Mouse (Mus musculus): Measurements from ENCODE around the gene Etl4.

Etl4 gene

GRCm38 (mm10) chr2:20697719-20698118 is 788.1 kb downstream of the Etl4 start:
- peak; percentile 47 for DNase-seq (ENCODE audit: low read depth, low spot score)

DNA sequence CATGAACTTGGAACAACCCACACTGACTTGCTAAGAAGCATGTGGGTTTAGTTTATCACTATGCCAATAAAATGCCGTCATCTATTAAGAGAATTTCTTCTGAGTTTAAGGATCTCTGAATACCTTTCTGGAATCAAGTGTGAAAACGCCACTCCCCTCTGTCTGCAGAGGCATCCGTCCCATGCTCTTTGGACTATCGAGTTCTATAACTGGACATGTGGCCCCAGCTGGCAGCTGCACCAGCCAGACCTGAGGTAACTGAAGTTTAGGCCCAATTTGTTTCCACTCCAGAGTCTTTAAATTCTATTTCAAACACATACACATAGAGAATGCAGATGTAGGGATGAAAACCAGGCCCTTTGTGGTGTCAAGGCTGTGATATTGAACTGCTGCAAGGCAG is 795.5 kb downstream of the Etl4 start:
- DNase-seq (ENCODE audit: low read depth, low spot score) = no peak

GRCm38 (mm10) chr2:20710589-20710988 is 801.0 kb downstream of the Etl4 start:
- DNase-seq (ENCODE audit: low read depth, low spot score) = no peak

DNA sequence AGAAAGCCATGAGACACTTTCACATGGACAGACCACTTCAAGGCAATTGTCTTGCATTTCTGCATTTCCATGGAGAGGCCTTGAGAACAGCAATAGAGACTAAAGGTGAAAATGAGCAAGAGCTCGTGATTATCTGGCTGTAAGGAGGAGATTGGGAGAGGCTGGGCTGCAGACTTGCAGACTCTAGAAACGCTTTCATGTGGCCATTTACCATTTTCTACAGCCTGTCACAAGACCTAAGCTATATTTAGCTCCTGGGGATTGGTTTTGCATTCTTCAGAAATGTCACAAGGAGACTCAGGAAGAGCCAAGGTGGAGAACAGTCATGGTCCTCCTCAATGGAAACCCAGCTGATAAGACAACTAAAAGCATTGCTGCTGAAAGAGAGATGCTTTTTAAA is 801.4 kb downstream of the Etl4 start:
- no peak for DNase-seq (ENCODE audit: low read depth, low spot score)

DNA sequence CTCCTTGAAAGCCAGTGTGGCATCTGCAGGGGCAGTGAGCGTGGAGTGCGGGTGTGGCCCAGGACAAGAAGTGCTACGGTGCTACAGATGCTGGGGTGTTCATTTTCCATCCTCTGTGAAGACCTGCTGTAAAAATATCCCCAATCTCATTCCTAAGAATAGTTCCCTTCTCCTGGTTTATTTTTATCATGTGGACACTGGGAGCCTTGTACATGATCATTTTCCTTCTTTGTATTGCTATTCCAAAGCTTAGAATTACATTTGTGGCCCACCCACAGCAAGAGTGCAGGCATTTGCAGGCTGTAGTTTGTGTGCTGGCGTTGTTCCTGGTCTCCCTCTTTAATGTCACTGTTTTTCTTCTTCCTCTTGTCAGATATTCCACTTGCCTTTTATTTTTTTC is 809.5 kb downstream of the Etl4 start:
- DNase-seq (ENCODE audit: low read depth, low spot score) = peak; percentile 72

GRCm38 (mm10) chr2:20721098-20721497 is 811.5 kb downstream of the Etl4 start:
- no peak for DNase-seq (ENCODE audit: low read depth, low spot score)

DNA sequence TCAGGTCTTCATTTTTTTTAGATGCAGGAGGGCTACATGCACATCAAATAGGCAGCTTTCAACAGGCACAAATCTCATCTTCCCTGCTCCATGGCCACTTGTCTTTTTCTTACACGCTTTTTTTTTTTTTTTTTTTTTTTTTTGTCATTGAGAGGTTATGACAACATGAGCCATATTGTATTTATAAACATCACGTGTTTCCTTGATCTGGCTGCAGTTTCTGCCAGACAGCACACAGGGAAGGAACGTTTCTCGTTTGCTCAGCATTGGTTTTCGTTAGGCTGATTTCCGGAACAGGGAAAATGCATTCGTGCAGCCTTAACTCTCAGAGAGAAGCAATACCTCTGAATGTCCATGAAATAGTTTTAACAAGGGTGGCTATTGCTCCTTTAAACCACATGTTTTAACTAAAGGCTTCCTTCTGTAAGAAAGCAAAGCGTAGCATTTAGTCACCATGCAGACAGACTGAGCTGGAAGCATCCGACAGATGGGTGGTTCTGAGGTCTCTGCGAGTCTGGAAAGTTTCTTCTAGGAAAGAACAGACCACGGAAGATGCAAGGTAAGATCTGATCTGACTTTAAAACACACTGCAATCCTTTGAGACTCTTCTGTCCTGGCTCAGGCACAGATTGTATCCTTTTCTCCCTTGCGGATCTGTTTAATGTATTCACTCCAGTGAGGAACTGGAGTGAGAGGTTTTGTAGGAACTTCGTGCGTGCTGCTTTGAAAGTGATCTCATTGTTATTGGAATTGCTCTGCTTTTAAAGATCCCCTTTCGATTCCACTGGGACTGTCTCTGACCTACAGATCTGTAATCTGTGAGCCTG is 812.8 kb downstream of the Etl4 start:
- no peak for DNase-seq (ENCODE audit: low read depth, low spot score)

DNA sequence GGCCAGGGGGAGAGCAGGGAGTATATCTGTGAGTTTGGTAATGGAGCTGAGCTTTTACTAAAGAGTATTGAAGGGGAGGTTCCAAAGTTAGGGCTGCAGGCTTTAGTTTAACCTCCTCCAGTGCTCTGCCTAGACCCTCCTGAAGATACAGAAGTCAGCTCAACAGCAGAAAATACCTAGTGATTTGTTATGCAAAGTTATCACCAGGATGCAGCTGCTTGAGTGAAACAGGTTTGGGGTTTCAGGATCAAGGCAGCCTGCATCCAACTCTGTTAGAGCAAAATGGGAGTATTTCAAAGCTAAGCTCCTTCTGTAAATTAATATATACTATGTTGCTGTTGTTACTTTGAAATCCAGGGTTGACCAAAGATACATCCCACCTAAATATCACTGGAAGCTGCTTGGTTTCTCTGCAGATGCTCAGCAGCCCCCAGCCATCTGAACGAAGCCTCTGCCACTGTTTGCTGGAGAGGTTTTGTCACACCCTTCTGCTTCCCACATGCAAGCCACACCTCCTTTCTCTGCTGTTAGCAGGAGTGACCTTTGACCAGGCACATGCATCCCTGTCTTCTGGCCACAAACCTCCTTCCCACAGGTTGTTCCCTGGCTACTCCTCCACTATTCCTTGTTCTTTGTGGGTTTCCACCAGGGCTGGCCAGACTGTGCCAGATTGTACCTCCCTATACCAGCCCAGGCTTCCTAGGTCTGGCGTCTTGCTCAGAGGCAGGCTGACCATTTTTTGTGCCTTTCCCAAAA is 814.6 kb downstream of the Etl4 start:
- no peak for DNase-seq (ENCODE audit: low read depth, low spot score)

DNA sequence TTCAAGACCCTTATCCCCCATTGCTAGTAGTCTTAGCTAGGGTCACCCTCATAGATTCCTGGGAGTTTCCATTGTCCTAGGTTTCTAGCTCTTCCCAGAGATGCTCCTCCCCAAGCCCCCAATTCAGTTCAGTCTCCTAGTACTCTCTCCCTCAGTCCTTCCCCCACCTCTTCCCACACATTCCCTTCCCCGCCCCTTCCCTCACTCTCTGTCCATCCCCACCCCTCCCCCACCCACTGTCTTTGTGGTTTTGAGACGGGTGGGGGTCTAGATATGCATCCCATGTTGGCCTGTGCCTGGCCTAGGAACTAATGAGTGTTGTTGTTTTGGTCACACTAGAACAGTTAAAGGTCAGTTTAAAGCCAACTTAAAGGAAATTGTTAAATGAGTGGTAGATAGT is 817.4 kb downstream of the Etl4 start:
- DNase-seq (ENCODE audit: low read depth, low spot score) = no peak

DNA sequence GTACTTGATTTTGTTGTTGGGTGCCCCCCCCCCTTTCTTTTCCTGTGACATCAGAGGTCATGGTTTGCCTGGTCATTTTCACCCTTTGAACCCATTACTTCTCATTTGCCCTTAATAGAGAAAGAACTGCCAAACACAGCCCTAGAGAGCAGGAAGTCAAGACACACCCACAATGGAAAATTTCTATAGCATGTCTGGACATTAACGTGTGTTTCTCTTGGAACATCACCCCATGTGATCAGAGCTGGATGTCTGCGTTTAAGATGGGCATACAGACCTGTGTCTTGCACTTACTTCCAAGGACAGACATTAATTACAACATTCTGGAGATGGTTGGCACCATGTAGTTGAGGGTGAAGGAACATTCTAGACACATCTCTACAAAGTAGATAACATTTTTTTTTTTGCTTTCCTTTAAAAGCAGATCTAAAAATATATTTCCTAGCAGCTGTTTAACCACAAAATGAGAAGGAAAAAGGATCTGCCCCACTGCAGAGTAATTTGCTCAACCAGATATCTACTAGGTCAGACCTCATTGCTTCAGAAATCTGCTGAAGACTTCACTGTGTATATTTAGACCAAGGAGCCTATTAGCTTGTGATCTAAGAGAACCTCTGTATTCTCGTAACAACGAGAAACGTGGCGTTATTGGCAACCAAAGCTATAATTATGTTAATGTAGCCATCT is 818.3 kb downstream of the Etl4 start:
- DNase-seq (ENCODE audit: low read depth, low spot score) = no peak

- no peak for DNase-seq (ENCODE audit: low read depth, low spot score)
These were observed 825.9 kb downstream of the Etl4 start for GRCm38 (mm10) chr2:20735444-20735843.

- DNase-seq (ENCODE audit: low read depth, low spot score) = no peak
These were observed 826.9 kb downstream of the Etl4 start for GRCm38 (mm10) chr2:20736324-20737015.

GRCm38 (mm10) chr2:20737112-20737808 is 827.7 kb downstream of the Etl4 start:
- DNase-seq (ENCODE audit: low read depth, low spot score) = no peak

DNA sequence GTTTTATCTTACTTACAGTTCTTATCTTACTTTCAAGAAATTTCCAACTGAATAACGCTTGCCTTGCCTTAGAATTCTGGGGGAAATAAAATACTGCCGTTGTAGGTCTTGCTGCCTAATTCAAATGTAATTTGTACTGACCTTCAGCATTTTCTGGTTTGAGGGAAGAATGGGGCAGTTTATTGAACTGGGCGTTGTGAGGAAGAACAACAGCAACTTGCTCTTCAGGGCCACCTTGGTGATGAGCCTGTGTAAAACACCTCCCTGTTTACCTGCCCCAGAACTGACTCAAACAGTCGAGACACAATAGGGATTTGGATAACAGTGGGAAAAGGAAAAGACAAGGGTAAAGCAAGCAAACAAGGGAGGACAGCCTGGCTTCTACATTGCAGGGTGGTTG is 828.3 kb downstream of the Etl4 start:
- DNase-seq (ENCODE audit: low read depth, low spot score) = no peak

GRCm38 (mm10) chr2:20747723-20748122 is 838.1 kb downstream of the Etl4 start:
- no peak for DNase-seq (ENCODE audit: low read depth, low spot score)

DNA sequence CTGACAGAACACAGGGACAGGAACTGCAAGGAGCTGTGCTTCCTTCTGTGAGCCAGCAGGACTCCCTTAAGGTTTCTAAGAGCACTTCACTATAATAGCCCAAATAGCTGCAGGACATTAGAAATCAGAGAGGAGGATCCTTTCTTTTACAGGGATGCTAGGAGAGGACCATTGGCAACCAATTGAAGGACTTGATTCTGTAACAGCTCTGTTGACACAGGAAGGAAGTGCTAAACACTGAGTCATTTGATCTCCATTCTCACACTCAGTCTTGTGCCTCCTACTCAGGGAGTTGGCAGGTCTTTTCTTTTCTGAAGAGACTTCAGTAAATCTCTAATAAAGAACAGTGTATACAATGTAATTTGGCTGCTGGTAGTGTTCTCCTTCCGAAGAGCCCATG is 838.9 kb downstream of the Etl4 start:
- DNase-seq (ENCODE audit: low read depth, low spot score) = peak; percentile 40

DNA sequence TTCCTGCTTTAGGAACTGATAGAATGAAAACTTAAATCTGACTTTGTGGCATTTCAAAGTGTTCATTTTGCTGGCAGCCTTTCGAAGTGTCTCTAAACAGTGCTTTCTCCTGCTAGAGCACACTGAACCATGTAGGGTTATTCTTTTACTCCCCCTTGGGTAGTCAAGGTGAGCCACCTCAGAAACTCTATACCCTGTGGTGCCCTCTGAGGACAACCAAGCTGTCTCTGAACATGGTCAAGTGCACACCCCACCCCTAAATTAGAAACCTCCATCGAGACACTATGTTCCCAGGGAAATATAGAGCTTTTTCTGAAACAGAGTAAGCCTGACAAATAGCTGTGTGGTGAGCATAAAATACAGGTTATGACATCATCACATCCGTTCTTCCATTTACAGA is 840.1 kb downstream of the Etl4 start:
- no peak for DNase-seq (ENCODE audit: low read depth, low spot score)

- no peak for DNase-seq (ENCODE audit: low read depth, low spot score)
These were observed 843.9 kb downstream of the Etl4 start for GRCm38 (mm10) chr2:20753282-20754110.

DNA sequence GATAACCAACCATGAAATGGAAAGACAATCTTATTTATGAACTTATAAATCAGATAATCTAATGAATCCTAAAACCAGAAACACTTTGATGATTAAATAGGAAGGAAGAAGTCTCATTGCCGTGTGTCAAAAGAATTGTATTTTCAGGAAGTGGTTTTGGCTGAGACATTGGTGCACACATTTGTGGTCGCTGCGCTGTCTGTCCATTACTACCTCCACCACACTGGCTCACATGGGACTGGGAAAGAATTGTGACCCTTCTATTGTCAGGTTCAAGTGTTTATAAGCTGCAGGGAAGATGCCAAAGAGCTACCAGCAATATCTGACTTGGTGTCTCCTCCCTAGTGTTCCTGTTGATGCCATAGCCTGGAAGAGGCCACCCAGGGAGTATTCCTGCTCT is 847.4 kb downstream of the Etl4 start:
- no peak for DNase-seq (ENCODE audit: low read depth, low spot score)

GRCm38 (mm10) chr2:20759045-20759662 is 849.6 kb downstream of the Etl4 start:
- DNase-seq (ENCODE audit: low read depth, low spot score) = no peak
